Mouse (Mus musculus) frontal cortex, adult 2 months (tissue): ENCODE measurements at regions not wholly inside any gene's neighbourhood (a gene's known extent, or its start where the extent isn't known, plus 50 kb on each side); places are given as distances from the start of the nearest gene placed in this dataset.

Source experiments
- DNase-seq, 2 experiments: peaks; one replicate each; pipeline ENCODE4 v3.0.0; 2022; ENCODE audit warnings: low spot score in 1 of 2; ENCODE audit errors: extremely low spot score in 1 of 2

DNA sequence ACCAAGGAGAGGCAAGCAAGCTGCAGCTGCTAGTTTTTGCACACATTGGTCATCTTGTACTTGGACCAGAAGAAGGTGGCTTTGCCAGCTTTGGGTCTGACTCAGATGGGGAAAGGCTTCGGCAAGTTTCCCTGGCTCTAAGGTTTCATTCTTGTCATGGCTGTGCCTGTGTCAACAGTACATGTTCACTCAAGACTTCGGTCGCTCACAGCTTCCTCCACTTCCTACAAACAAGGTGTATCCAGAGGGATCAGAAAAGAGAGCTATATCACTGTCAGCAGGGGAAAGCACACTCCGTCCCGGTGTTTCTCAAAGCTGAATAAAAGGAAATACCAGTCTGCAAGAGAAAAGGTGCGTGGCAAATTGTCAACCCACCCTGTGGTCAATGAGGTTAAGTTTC lies 86.2 kb upstream of the Elovl6 start:
- DNase-seq: no peak

DNA sequence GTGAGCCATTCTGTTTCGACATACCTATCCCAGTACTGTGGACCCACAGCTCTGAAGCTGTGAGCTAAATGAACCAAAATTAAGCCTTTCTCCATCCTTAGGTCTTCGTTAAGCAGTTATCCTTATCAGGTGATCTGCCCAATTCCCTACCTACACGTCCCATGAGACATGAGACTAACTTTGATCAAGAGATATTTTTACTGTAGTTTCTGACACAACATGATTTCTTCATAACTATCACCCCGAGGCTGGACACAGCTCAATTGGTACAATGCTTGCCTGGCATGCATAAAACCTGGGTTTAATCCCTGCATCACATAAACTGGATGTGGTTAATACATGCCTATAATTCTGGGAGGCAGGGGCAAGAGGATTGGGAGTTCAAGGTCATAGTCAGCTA lies 82.2 kb upstream of the Elovl6 start:
- DNase-seq: no peak

DNA sequence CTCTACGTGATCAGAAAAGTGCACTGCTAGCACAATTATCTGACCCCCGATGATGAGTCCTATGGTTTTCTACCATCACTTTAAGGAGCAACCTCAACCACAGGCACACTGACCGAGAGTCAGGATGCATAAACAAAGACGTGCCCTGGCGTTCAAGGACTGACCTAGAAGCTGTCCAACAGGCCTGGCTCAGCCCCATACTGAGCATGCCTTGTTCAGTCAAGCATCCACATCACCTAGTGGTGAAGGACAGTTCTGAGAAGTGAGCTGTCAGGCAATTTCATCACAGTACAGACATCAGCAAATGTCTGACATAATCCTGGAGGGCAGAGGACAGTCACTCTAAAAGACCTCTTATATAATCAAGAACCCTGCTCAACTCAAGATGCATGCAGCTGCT lies 81.5 kb upstream of the Elovl6 start:
- no peak for DNase-seq

GRCm38 (mm10) chr3:129470088-129470487 lies 62.1 kb upstream of the Elovl6 start:
- DNase-seq: no peak

GRCm38 (mm10) chr3:129471332-129471731 lies 60.8 kb upstream of the Elovl6 start:
- DNase-seq: no peak

DNA sequence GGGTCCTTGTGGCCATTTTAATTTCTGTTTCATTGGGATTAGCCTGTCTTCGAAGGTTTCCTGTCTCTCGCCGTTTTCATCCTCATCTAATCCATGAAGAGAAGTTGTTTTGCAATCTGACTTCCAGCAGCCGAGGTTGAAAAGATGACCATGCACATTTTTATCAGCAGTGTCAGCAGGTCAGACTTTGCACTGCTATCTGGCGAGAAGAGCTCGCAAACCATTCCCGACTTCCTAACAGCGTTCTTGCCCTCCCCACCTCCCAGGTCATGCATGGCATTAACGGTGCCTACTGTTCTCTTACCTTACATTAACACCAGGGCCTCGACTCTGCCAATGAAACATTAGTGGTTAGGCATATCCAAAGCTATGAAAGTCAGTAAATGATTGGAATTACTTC lies 60.1 kb upstream of the Elovl6 start:
- DNase-seq: no peak

DNA sequence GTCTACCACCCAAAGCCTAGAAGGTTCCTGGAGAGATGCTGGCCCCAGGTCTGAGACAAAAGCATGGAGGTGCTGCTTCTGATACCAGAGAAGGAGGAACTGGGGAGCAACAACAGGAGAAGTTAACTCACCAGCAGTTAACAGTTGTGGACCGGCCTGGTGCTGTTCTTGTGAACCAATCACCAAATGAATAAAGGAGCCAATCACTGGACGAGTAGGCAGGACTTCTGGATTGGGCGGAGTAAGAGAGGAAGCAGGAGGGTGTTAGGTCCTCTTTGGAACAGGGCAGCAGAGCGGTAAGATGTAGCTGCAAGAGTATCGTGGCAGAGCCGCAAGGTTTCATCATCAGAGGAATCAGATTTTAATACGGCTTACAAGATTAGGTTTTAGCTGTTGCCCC lies 57.7 kb upstream of the Elovl6 start:
- DNase-seq: no peak

DNA sequence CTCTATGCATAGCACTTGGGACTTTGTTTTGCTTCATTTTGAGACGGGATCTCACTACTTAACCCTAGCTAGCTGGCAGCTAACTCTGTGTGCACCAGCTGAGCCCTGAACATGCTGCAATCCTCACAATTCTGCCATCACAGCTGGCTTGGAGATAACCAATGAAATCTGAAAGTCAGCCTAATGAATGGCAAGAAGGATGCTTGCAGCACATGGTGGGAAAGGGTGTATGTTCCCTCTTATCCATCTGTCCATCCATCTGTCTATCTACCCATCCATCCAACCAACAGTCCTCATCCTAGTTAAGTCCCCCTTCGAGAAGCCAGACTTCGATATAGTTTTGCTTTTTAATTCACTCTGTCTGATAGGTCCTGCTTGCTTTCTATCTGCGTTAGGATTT lies 55.9 kb upstream of the Elovl6 start:
- no peak for DNase-seq

DNA sequence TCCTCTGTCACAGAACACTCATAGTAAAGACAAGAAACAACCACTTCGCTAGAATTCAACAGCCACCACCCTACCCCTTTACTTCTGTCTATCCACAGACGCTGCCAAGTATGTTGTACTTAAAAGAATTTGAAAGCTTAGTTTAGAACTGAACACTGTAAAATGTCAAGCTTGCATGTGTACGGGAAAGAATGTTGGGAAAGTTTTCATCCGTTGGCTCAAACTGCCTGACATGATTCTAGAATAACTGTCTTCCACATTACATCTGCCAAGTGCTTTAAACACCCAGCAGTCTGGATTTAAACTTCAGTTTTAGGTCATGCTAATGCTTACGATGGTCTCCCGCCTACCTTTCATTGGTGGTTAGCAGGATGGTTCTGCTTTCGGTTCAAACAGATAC lies 54.1 kb upstream of the Elovl6 start:
- peak in 1 of 2 experiments; percentile 8 for DNase-seq

GRCm38 (mm10) chr3:129481293-129481692 lies 50.9 kb upstream of the Elovl6 start:
- no peak for DNase-seq
